Mouse (Mus musculus) cerebellum, adult 2 months (tissue): ENCODE measurements around the gene Strn4.

Experiments
- CTCF ChIP-seq: fragments of 200-500 bp; IDR thresholded peaks from 2 replicates; pipeline ENCODE4 v1.5.1; 2011; ENCODE audit warnings: low read depth, mild to moderate bottlenecking, control low read depth, low read length, moderate library complexity, borderline replicate concordance; ENCODE audit not compliant: insufficient read depth
- POLR2A ChIP-seq: fragments of 200-500 bp; IDR thresholded peaks from 2 replicates; pipeline ENCODE4 v1.6.1; 2011; ENCODE audit warnings: low read length, control low read depth, borderline replicate concordance; ENCODE audit not compliant: insufficient read depth

DNA sequence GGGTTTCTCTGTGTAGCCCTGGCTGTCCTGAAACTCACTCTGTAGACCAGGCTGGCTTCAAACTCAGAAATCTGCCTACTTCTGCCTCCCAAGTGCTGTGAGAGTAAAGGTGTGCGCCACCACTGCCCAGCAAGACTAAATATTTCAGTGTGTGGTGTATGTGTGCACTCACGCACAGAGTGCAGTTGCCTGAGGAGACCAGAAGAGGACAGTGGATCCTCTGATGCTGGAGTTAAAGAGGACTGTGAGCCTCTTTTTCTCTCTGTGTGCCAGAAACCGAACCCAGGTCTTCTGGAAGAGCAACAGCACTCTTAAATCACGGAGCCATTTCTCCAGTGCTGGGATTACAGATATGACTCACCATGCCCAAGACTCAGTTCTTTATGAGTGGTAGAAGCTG, 57.7 kb downstream of the Strn4 start:
- TF ChIP-seq CTCF (0 out of 2 replicates have a peak, but pooled peaks have one; percentile 15), POLR2A (no peak)
